Mouse (Mus musculus) adrenal gland, postnatal 4 days (tissue): ENCODE measurements around the gene Btbd1. TPM values are rescaled to one million over a fixed set of nuclear protein-coding genes. Genes with fewer than 3 reads are reported as not detected.
"Not testable (repeated sequence)": the region's sequence is repeated elsewhere in the genome, so short reads cannot be mapped to it uniquely, and the experiment has no call there.

Experiments
- DNase-seq, 2 experiments: peaks; one replicate each; pipeline ENCODE4 v3.0.0; 2021 to 2022; ENCODE audit warnings: low spot score in 2 of 2, mixed read lengths in 2 of 2
- total RNA-seq, 2 experiments: library from RNA; stranded (reverse); gene quantifications; 2 replicates each; pipeline ENCODE4 v1.2.3; 2021

The Btbd1 gene
- total RNA-seq, 2 experiments from 2014 or later, result 101 to 102 TPM

DNA sequence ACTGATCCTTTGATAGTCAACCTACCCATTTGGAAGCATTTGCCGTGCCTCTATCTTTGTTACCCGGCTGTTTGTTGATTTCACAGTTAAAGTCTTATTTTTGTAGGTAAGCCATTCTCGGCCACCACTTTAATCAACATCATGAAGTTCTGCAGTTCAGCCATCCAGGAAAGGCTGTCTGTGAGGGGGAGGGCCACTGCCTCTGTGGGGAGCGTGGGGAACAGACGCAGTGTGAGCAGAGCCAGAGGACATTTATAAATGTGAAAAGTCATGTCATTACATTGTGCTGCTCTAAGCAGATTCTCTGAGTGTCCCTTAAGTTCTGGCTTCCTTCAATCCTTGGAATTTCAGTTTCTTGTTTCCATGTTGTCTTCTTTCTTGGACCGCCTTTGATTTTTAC, 20.9 kb upstream of the Btbd1 start:
- DNase-seq, result no peak

DNA sequence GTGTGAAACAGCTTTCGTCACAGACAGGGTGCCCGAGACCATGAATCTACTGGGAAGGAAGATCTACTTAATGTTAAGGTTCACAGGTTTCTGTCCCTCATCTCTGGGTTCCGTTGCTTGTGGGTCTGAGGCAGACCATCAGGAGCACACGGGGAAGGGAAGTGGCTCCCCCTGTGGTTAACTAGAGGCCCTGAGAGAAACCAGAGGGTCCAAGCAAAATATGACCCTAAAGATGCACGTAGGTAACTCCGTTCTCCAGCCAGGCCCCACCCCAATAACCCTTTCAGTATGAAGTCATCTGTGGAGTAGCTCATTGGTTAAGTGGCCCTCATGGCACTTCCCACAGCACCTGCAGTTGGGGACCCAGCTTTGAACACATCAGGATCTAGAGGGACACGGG, 20.4 kb upstream of the Btbd1 start:
- no peak for DNase-seq

DNA sequence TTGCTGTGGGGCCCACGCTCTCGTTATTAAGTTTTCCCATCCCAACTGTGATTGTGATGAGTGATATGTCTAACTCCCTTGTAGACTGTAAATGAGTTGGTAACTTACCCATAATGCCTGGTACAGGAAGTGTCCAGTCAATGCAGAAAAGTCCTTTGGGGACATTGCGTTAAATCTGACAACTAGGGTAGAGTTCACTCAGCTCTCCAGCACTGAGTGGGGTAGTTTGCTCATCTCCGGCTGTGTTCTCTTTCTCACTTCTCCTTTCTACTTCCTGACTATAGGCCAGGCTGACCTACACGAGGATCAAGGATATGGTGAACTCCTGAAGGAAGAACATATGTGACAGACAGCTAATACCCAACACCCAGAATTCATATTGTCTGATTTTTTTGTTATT, 20.0 kb upstream of the Btbd1 start:
- no peak for DNase-seq

DNA sequence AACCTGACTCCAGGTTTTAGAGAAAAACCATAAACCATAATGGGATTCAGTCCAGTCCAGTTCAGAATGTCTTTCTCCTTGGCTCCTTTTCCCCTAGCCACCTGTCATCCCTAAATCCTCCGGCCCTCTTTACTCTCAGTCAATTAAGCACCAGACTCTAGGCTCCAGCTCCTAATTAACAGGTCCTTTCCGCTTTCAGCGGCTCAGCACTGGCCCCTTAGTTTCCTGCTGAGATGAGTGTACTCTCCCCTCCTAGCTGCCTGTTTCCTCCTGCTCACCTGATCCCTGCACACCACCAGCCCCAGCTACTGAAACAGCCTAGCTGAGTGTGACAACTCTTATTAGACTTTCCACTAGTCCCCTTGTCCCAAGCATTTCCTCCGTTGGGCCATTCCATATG, 18.5 kb upstream of the Btbd1 start:
- no peak for DNase-seq

DNA sequence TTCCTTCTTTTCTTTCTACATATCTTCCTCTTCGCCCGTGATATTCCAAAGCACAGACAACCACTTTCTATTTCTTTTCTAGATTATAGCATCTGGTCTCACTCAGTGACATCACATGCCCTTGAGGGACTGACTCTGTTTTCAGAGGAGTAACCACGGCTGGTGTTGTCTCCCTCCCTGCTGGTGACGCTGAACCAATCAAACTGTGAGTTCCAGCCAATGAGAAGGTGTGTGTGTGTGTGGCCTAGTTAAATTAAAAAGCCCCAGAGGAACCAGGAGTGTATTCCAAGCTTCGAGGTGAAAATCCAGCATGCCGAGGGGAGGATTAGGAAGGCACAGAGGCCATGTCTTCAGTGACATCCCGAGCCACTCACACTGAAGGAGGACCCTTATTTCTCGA, 17.8 kb upstream of the Btbd1 start:
- DNase-seq, result no peak

DNA sequence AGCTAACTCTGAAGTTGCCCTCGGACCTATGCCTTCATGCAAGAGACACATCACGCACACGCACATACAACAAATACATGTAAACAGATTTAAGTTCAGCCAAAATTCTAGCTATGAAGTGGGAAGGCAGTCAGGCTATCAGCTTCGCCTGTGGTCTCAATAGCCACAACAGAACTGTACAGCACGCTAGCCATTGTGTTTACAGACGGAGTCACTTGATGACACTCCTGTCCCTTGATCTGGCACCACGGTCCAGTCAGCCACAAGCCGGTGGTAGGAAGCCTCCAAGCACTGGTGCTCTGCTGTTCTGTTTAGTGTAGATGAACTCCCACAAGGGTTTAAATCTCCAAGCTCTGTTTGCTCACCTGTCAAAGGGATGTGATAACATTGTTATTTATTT, 16.8 kb upstream of the Btbd1 start:
- no peak for DNase-seq

DNA sequence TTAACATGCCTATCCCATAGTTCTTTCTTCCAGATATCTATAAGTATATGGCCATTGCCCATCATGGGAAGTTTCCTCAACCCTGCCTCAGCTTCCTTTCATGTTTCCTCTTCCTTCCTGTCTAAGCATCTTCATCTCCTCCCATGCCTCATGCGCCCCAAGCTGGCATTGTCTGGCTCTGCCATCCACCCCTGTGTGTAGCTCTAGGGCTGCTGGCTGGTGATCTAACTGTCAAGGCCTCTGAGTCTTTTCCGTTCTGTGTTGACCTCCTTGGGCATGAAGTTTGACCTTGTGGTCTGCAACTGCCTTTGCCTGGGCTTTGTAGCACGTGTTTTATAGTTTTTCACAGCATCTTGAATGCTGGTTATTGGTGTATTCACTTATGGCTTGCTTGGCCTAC, 16.1 kb upstream of the Btbd1 start:
- DNase-seq, result no peak

DNA sequence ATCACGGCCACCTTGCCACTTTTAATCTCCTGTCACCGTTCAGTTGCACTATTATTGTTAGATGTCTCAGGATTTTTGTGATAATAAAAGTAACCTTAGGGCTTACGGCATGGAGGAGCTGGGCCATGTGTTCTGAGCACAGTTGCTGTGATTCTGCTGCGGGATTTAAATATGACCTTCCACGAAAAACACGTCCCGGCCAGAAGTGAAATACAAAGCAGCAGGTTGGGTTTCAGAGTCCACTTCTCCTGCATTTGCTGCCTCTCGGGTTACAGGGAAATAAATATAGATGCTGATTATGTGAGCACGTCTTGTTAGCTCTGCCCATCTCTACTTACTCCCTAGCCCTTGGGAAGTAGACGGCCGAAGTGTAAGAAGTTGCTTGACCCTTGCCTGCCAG, 15.6 kb upstream of the Btbd1 start:
- no peak for DNase-seq

DNA sequence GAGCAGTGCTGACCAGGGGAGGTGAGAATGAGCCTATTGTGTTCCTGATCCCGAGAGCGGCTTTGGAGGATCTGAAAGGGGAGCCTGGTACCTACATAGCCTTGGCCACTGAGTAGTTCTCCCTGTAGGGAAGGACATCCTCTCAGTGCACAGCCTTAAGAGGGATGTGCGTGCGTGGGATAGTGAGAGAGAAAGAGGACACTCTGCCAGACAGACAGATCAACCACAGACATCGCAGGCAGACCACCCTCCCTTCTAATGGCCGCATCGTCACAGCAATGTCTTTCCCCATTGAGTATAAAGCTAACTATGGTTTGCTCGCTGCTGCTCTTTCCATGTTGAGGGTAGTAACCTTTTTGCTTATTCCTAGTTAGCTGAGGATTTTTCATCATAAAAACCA, 14.7 kb upstream of the Btbd1 start:
- DNase-seq, result no peak

DNA sequence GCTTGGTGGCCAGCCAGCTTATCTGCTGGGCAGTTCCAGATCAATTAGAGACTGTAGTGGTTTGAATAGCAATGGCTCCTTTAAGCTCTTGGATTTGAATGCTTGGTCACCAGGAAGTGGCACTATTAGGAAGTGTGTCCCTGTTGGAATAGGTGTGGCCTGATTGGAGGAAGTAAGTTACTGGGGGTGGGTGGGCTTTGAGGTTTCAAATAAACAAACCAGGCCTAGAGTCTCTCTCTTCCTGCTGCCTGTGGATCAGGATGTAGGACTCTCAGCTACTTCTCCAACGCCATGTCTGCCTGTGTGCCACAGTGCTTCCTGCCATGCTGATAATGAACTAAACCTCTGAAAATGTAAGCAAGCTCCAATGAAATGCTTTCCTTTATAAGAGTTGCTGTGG, 13.8 kb upstream of the Btbd1 start:
- no peak for DNase-seq

DNA sequence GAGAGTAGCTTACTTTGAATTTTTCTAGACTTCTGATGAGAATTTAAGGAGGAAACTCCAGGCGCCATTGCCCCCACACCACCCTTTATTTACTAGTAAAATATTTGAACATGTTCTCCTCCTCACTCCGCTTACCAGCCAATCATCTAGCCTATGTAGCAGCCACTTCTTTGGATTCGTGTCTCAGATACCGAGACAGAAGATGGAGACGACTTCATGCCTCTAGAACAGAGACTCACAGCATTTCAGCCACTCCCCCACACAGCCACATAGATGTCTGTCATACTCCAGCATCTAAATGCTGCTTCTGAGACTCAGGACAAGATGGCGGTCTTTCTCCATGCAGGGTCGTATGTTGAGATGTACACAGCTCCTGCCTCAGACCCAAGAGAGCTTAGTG, 12.9 kb upstream of the Btbd1 start:
- DNase-seq, result no peak

DNA sequence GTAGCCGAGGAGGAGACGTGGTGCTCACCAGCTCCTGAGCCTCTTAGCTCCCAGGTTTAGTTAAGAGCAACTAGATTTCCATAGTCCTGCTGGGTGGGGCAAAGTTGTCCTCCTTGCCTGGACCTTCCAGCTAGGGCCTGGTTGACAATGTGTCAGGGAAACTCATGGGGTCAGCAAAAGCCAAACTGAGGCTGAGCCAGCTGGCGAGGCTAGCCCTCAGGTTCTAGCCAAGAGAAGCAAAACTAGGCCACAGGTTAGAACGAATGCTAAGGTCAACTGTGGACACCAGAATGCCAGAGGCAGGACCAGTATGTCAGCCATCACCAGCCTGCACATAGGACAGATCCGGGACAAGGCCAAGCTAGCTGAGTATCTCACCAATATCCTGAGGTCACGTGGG, 12.2 kb upstream of the Btbd1 start:
- no peak for DNase-seq

DNA sequence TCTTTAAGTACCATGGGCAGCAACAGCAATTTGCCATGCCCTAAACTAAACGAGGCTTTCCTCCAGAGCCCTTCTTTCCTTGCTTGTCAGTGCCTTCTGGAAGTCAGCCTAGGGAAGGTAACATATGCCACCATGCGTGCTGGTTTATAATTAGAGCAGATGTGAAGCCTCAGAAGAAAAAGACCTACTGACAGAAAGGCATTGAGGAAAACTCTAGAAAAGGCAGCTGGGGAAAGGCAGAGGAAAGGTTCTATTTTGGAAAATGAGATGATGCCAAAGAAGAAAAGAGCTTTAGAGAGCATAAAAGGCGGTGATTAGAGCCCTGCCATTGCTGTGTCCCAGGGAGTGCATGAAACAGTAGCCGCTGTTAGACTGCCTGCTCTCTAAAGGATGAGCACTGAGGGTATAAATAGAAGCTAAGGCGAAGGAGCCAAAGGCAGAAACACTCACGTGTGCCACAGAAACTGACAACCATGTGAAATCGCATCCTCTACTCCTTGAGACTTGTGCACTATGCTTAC, 11.5 kb upstream of the Btbd1 start:
- DNase-seq, result no peak

DNA sequence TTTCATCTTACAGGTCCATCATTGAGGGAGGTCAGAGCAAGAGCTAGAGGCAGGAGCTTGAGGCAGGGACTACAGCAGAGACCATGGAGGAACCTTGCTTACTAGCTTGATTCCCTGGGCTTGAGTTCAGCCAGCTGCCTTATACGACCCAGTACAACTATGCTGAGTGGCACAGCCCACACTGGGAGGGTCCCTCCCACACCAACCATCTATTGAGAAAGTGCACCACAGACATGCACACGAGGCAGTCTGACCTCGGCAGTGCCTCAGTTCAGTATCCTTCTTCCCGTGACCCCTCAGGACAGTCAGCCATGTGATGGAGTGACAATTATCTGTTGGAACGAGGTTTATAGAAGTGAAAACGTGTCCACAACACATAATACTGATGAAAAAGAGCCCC, 10.5 kb upstream of the Btbd1 start:
- no peak for DNase-seq

DNA sequence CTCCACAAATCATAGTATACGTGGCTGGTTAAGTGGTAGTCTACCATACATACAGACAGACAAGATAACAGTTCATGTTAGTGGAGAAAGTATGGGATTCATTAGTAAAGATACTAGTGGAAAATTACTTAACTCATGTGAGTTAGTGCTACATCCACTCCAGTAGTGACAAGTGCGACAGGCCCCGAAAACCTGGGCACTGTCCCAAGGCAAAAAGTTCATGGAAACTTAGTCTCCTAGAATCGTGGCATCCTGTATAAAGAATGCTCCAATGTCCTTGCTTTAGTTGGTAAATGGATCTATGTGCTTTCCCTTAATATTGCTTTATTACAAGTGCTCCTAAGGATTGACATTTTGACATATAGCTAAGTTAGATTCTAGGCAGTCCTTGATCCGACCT, 8.5 kb upstream of the Btbd1 start:
- not testable (repeated sequence) for DNase-seq

DNA sequence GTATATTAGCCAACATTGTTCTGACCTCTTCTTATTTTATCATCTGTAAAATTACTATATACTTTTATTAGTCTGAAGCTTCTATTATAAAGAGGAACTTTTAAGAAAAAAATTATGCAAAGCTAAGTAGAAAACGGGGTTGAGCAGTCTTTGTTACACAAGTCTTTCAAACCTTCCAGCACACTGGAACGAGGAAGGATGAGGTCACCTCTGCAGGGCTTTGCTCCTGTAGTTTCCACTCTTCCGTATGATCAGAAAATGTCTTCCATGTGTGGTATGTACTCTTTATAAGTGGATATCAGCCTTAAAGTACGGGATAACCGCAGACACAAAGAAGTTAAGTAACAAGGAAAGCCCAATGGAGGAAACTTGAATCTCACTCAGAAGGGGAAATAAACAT, 6.2 kb upstream of the Btbd1 start:
- DNase-seq, result no peak

DNA sequence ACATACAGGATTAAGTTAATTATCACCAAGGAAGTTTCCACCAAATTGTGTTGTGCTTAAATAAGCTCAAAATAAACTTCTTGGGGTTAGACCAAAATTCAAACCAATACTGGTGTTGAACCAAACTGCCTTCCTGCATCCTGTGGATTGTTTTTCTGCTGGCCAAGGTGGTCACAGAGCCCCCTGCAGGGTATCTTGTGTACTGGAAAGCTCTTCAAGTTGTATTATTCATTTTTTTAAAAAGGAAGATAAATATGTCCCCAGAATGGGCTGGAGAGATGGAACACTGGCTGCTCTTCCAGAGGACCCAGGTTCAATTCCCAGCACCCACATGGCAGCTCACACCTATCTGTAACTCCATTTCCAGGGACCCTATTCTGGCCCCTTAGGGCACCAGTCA, 5.6 kb upstream of the Btbd1 start:
- DNase-seq, result no peak

DNA sequence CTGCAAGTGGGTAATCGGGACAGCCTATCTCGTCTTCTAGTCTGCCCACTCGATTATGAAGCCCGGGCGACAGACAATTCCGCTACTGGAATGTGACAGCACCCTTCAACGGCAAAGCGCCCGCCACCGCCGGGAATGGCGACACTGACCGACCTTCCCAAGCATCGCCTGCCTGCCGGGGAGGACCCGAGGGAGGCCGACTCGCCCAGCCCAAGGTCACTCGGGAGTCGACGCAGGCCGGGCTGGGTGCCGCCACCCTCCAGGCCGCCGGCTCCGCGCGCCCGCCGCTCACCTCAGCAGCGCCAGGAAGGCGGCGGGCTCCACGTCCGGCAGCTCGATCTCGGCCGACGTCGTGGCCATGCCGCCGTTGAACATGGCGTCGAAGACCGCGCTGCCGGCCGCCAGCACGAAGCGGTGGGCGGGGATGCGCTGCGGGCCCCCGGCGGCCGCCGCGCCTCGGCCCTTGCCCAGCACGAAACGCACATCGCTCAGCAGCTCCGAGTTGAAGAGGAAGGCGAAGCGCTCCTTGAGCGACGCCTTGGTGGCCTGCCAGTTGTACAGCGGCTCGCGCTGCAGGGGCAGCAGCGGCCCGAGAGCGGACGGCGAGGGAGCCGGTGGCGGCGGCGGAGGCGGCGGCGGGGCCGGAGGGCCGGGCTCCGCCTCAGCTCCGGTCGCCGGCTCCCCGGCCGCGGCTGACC, 401 bp downstream of the Btbd1 start:
- peak; percentile 32 to 50 for DNase-seq

DNA sequence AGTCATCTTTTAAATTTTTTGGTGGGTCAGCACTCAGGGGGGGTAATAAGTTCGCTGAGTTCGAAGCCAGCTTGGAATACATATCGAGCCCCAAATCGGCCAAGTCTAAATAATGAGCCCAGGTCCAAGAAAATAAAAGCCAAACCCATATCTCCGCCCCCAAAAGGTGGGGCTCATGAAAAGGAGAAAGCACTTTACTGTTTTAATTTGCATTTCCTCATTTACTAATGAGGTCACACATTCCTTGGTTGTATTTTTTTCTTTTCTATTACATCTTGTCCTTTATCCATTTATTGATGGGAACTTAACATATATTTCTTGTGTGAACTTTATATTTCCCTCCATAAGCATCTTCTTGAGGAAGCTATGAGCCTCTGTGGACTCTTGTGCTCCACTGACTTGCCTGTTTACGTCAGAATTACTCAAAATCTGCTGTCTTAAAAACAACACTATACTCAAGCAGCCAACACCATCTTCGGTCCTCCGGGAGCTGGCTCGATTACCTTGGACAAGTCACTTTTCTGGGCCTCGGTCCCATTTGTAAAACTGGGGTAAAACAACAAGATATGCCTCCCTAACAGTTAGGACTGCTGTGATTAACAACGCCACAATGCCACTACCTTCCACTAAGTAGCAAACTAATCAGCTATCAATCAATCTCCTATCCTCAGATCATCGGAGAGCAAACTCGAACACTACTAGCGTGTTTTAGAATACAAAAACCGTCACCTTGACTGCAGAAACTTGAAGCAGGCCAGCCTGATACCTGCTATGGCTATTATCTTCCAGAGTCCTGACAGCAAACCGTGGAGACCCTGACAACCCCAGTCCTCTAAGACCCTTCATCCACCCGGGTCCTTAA, 1.2 kb downstream of the Btbd1 start:
- DNase-seq, result no peak

DNA sequence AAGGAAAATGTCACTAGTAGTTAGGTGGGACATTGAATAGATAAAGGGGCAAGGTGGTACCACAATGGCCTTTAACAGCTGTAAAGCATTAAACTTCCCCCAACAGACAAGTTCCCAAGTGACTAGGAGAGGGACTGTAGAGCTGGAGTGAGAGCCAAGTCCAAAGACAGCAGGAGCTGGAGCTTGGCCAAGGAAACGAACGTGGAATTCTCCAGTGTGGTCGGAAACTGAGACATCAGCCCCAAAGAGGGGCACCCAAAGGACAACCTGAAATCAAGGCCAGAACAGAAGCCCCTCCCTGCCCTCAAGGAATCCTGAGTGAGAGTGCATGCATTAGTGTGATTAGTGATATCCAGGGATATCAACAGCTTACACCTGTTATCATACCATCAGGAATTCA, 3.9 kb downstream of the Btbd1 start:
- DNase-seq, result no peak

DNA sequence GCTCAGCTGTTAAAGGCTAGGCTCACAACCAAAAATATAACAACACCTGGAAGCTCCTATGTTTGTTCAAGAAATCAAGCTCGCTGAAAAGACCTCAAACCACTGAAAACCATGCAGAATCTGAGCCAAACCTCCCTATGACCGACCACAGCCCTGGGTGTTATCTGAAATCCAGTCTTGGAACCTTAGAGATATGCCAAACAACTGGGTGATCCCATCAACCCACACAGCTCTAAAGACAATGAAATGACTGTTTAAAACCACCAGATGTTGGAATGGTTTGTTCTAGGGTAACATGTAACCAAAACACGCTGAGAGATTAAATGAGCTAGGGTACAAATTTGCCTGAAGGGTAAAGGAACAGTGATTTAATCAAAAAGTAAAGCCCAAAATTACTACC, 4.3 kb downstream of the Btbd1 start:
- DNase-seq, result no peak

DNA sequence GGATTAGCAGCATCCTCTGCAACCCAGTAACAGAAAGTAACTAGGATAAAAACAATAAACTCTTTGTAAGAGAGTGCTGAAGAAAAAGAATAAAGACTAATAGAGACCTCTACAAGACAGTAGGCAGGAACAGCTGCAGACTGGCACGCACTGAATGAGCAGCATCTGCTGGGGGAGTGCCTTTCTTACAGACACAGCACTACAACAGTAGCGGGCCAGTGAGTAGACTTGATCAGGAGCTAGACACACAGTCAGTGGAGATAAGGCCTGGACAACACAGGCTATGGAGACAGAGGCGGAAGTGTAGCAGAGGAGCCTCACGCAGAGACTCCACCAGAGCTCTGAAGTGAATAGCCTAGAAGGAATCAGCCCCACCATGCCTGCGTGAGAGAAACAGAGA, 23.2 kb downstream of the Btbd1 start:
- no peak for DNase-seq
